Comparison of ENCODE assay signal across 8 mouse cellular contexts in the genomic region with DNA sequence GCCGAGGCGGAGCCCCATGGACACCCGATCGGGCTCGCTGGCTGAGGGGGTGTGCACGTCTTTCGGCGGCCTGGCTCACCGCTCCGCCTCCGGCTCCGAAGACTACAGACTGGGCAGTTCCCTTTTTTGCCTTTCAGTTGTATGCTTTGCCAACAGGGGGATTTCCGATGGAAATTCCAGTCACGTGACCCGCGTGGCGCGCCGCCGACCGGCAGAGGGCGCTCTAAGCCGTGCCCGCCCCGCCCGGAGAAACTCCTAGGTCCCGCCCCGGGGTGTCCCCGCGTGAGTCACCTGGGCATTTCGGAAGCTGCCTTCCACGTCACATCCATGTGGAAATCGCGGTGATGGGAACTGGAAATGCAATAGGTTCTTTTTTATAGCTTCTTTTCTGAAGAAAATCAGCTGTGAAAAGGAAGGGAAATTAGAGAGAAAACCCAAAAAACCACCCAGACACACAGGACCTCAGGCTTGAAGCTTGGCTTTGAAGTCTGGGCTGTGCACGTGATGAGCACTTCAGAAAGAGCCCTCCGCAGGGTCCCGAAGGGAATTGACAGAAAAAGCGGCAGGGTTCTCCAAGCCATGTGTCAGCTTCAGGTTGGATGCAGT. TPM values are rescaled to one million over a fixed set of nuclear protein-coding genes. Genes with fewer than 3 reads are reported as not detected.
DNase-seq lines count a peak whose midpoint lies in the region; ATAC-seq and TF ChIP-seq lines count a peak whose summit lies in the region.

Gene Tnfaip3 (minus strand): TSS at position 401 of the 606 bp plus-strand sequence.

- 0% methylated on average over 33 of the region's 38 CpGs for WGBS in forebrain, embryonic 13.5 days
- WGBS in large intestine, adult 2 months, result 1% methylated on average over 38 of the region's 38 CpGs
- WGBS in liver, postnatal 0 days (ENCODE audit: insufficient replicate concordance), result under 1% methylated on average over 38 of the region's 38 CpGs
- under 1% methylated on average over 38 of the region's 38 CpGs for WGBS in neural tube, embryonic 14.5 days

- ATAC-seq in forebrain, embryonic 13.5 days, result peak; percentile 95
- ATAC-seq in liver, postnatal 0 days, result peak; percentile 91
- peak; percentile 95 for ATAC-seq in neural tube, embryonic 14.5 days (ENCODE audit: low read depth)

- DNase-seq in c-Kit-positive CD71-positive TER-119-positive erythroid progenitor cells, embryonic 14.5 days (ENCODE audit: low spot score), result peak; percentile 87
- peak; percentile 97 to 98 for DNase-seq in heart, postnatal 10 days
- DNase-seq in large intestine, adult 2 months (ENCODE audit: low read depth, low spot score), result peak; percentile 73
- peak; percentile 97 for DNase-seq in liver, postnatal 0 days
- DNase-seq in testis, postnatal 10 days (ENCODE audit: low spot score), result peak; percentile 99

- peak within 1 kb of the TSS; percentile 88 for H3K4me2 ChIP-seq in forebrain, embryonic 13.5 days
- H3K4me2 ChIP-seq in liver, postnatal 0 days (ENCODE audit: low read depth, low read length), result peak within 1 kb of the TSS; percentile 98
- peak within 1 kb of the TSS; percentile 94 for H3K4me2 ChIP-seq in neural tube, embryonic 14.5 days (ENCODE audit: low read depth, low read length)

- H3K4me1 ChIP-seq in E14TG2a.4 (replicated peaks; ENCODE audit: low read depth, low read length), result peaks cover 11% of the 10 kb centered on the region
- H3K4me1 ChIP-seq in forebrain, embryonic 13.5 days, result peaks cover 11% of the 10 kb centered on the region; the same call in 1 of the 2 replicates
- H3K4me1 ChIP-seq in liver, postnatal 0 days (ENCODE audit: insufficient read depth), result peaks cover 29% of the 10 kb centered on the region
- peaks cover 3% of the 10 kb centered on the region; the same call in 1 of the 2 replicates for H3K4me1 ChIP-seq in neural tube, embryonic 14.5 days (ENCODE audit: control insufficient read depth, insufficient read depth, low read length)

- intact Hi-C loops in heart, postnatal 10 days (cut with DNase I), result loop anchor here (1.0 to 5.0 kb wide), 4 partner anchors 63 to 171 kb away; no protein-coding TSS in a partner anchor

- TF ChIP-seq CTCF in E14TG2a.4 (conservative IDR thresholded peaks at IDR 0.05; ENCODE audit: low read length), result 0 out of 2 replicates have a peak, but pooled peaks have one; percentile 3
- TF ChIP-seq CTCF in liver, postnatal 0 days (IDR thresholded peaks at IDR 0.05; ENCODE audit: low read depth), result peak; percentile 99

- H3K9ac ChIP-seq in forebrain, embryonic 13.5 days, result peak within 1 kb of the TSS; percentile 83
- H3K9ac ChIP-seq in liver, postnatal 0 days (replicated peaks), result peak within 1 kb of the TSS; percentile 88
- H3K9ac ChIP-seq in neural tube, embryonic 14.5 days (replicated peaks; ENCODE audit: low read depth, low read length), result peak within 1 kb of the TSS; percentile 75

- no peaks in the 10 kb centered on the region for H3K36me3 ChIP-seq in E14TG2a.4 (ENCODE audit: insufficient read depth, low read length)
- H3K36me3 ChIP-seq in forebrain, embryonic 13.5 days (ENCODE audit: poor library complexity, severe bottlenecking), result no peaks in the 10 kb centered on the region
- 0 out of 2 replicates have a peak, but pooled peaks cover 3% of the 10 kb centered on the region for H3K36me3 ChIP-seq in liver, postnatal 0 days (replicated peaks; ENCODE audit: insufficient read depth, low read length)
- H3K36me3 ChIP-seq in neural tube, embryonic 14.5 days (ENCODE audit: control insufficient read depth, insufficient read depth, low read length), result no peaks in the 10 kb centered on the region

- H3K27me3 ChIP-seq in E14TG2a.4 (ENCODE audit: insufficient read depth, low read length), result peaks cover 45% of the 10 kb centered on the region
- 0 out of 2 replicates have a peak, but pooled peaks cover 12% of the 10 kb centered on the region for H3K27me3 ChIP-seq in forebrain, embryonic 13.5 days
- no peaks in the 10 kb centered on the region for H3K27me3 ChIP-seq in liver, postnatal 0 days (ENCODE audit: insufficient read depth, low read length)
- H3K27me3 ChIP-seq in neural tube, embryonic 14.5 days (ENCODE audit: control insufficient read depth, insufficient read depth, low read length), result no peaks in the 10 kb centered on the region

- peak; percentile 82 for TF ChIP-seq EP300 in liver, postnatal 0 days (IDR thresholded peaks at IDR 0.05; ENCODE audit: low read depth)

- peak within 1 kb of the TSS; percentile 58 for H3K27ac ChIP-seq in forebrain, embryonic 13.5 days
- H3K27ac ChIP-seq in liver, postnatal 0 days (ENCODE audit: low read depth), result peak within 1 kb of the TSS; percentile 89
- H3K27ac ChIP-seq in neural tube, embryonic 14.5 days (ENCODE audit: low read depth, low read length), result peak within 1 kb of the TSS; percentile 48; the same call in 1 of the 2 replicates

- H3K9me3 ChIP-seq in E14TG2a.4 (ENCODE audit: low read length), result no peaks in the 10 kb centered on the region
- no peaks in the 10 kb centered on the region for H3K9me3 ChIP-seq in forebrain, embryonic 13.5 days (replicated peaks)
- H3K9me3 ChIP-seq in liver, postnatal 0 days (ENCODE audit: low read length), result no peaks in the 10 kb centered on the region
- H3K9me3 ChIP-seq in neural tube, embryonic 14.5 days (ENCODE audit: control insufficient read depth, low read length), result no peaks in the 10 kb centered on the region

- peak within 1 kb of the TSS; percentile 92 for H3K4me3 ChIP-seq in E14TG2a.4 (replicated peaks; ENCODE audit: low read length)
- H3K4me3 ChIP-seq in forebrain, embryonic 13.5 days, result peak within 1 kb of the TSS; percentile 81
- peak within 1 kb of the TSS; percentile 89 for H3K4me3 ChIP-seq in liver, postnatal 0 days (ENCODE audit: low read depth, low read length)
- peak within 1 kb of the TSS; percentile 91 for H3K4me3 ChIP-seq in neural tube, embryonic 14.5 days (ENCODE audit: low read depth, low read length)

RNA-seq across cellular contexts. Expression of gene Tnfaip3, which starts in this region (rescaled TPM):
- polyA plus RNA-seq in forebrain, embryonic 13.5 days (2015; fragmentation: Nextera tagmentation; extraction: Ambion mirVana), result 1.3 TPM in 2 replicates
- 1 to 10 TPM; 3.5 to 4.7 TPM for total RNA-seq in heart, postnatal 10 days (2021)
- polyA plus RNA-seq in large intestine, adult 2 months (2012; rRNA removed), result 9.9 and 17.4 TPM in 2 replicates
- polyA plus RNA-seq in liver, postnatal 0 days (2015; fragmentation: Nextera tagmentation; extraction: Ambion mirVana), result 0.89 and 1.3 TPM in 2 replicates
- 2.1 and 2.7 TPM in 2 replicates for polyA plus RNA-seq in neural tube, embryonic 14.5 days (2014; fragmentation: Nextera tagmentation; extraction: Ambion mirVana)

Comparison
In these comparisons a context has a peak if more than half of its experiments do, and no peak if none do; other contexts are left out.
1. Peak in every context shown above with its lines: DNase-seq, ATAC-seq, H3K4me3 ChIP-seq and H3K27ac ChIP-seq.